Mouse (Mus musculus): Measurements from ENCODE around the gene Gm11627. TPM values are rescaled to one million over a fixed set of nuclear protein-coding genes. Genes with fewer than 3 reads are reported as not detected.

The Gm11627 gene
- polyA plus RNA-seq, 1 experiment from 2014 or later: 19.2 TPM

Other genes with a start within 250 kb of the Gm11627 start
- 31.8 and 68.8 TPM in 2 replicates for gene Slc4a1, start 213.3 kb downstream of the Gm11627 start, polyA plus RNA-seq (2015; fragmentation: Nextera tagmentation; extraction: Ambion mirVana)
- gene Rundc3a, start 186.1 kb downstream of the Gm11627 start, polyA plus RNA-seq (2015; fragmentation: Nextera tagmentation; extraction: Ambion mirVana): 8.8 and 9.2 TPM in 2 replicates
- gene Slc25a39, start 171.5 kb downstream of the Gm11627 start, polyA plus RNA-seq (2015; fragmentation: Nextera tagmentation; extraction: Ambion mirVana): 256 and 259 TPM in 2 replicates
- 155 and 161 TPM in 2 replicates for gene Grn, start 149.1 kb downstream of the Gm11627 start, polyA plus RNA-seq (2015; fragmentation: Nextera tagmentation; extraction: Ambion mirVana)
- gene Fam171a2, start 131.8 kb downstream of the Gm11627 start, polyA plus RNA-seq (2015; fragmentation: Nextera tagmentation; extraction: Ambion mirVana): 5.5 and 6.1 TPM in 2 replicates
- gene Itga2b, start 109.3 kb downstream of the Gm11627 start, polyA plus RNA-seq (2015; fragmentation: Nextera tagmentation; extraction: Ambion mirVana): 7.3 and 7.8 TPM in 2 replicates
- 47.4 and 51.0 TPM in 2 replicates for gene Gpatch8, start 23.1 kb downstream of the Gm11627 start, polyA plus RNA-seq (2015; fragmentation: Nextera tagmentation; extraction: Ambion mirVana)
- 21.9 and 23.7 TPM in 2 replicates for gene Fzd2, start 24.9 kb upstream of the Gm11627 start, polyA plus RNA-seq (2015; fragmentation: Nextera tagmentation; extraction: Ambion mirVana)
- 0.55 and 1.0 TPM in 2 replicates for gene Meioc, start 84.3 kb upstream of the Gm11627 start, polyA plus RNA-seq (2015; fragmentation: Nextera tagmentation; extraction: Ambion mirVana)
- 38.3 and 41.4 TPM in 2 replicates for gene Ccdc43, start 118.3 kb upstream of the Gm11627 start, polyA plus RNA-seq (2015; fragmentation: Nextera tagmentation; extraction: Ambion mirVana)
- gene Adam11, start 182.0 kb upstream of the Gm11627 start, polyA plus RNA-seq (2015; fragmentation: Nextera tagmentation; extraction: Ambion mirVana): 4.7 and 7.7 TPM in 2 replicates
- 39.0 and 43.7 TPM in 2 replicates for gene Gjc1, start 240.2 kb upstream of the Gm11627 start, polyA plus RNA-seq (2015; fragmentation: Nextera tagmentation; extraction: Ambion mirVana)